Mouse (Mus musculus) adrenal gland, postnatal 25 days (tissue): Measurements from ENCODE around the gene Olfr1480. TPM values are rescaled to one million over a fixed set of nuclear protein-coding genes. Genes with fewer than 3 reads are reported as not detected.

ENCODE experiments used
- DNase-seq: peaks from one replicate; pipeline ENCODE4 v3.0.0; 2021; ENCODE audit warnings: mixed read lengths
- long read RNA-seq: library from polyadenylated mRNA; stranded (forward); transcript quantifications from one replicate; pipeline ENCODE4 v2.0.0, GENCODE M21; 2021
- total RNA-seq: library from RNA; stranded (reverse); gene quantifications from 2 replicates; pipeline ENCODE4 v1.2.3, GENCODE M21; 2021

Olfr1480 gene
- total RNA-seq, result not detected in 2 replicates
- long read RNA-seq, result 0 reads

GRCm38 (mm10) chr19:13527613-13528012, at the start of gene Olfr1480:
Gene Olfr1480, plus strand, starts transcription at chr19:13527913.
- DNase-seq, result no peak

- no peak for DNase-seq
Measured at GRCm38 (mm10) chr19:13480096-13480495, 47.6 kb upstream of the Olfr1480 start, which contains the start of gene Olfr1475. Gene Olfr1475, minus strand, starts transcription at chr19:13480196.

GRCm38 (mm10) chr19:13500246-13500645, 27.5 kb upstream of the Olfr1480 start, which contains the start of gene Olfr1477:
Gene Olfr1477, plus strand, starts transcription at chr19:13500546.
- DNase-seq, result no peak

Other genes with a start within 250 kb of the Olfr1480 start
- gene Olfr1465, start 212.4 kb upstream of the Olfr1480 start, total RNA-seq, result not detected in 2 replicates
- not detected in 2 replicates for gene Olfr1466, start 189.1 kb upstream of the Olfr1480 start, total RNA-seq
- gene Olfr1467, start 165.7 kb upstream of the Olfr1480 start, total RNA-seq, result not detected in 2 replicates
- not detected in 2 replicates for gene Olfr1469, start 120.1 kb upstream of the Olfr1480 start, total RNA-seq
- gene Olfr1471, start 84.5 kb upstream of the Olfr1480 start, total RNA-seq, result not detected in 2 replicates
- gene Olfr1472, start 71.8 kb upstream of the Olfr1480 start, total RNA-seq, result not detected in 2 replicates
- not detected in 2 replicates for gene Olfr1474, start 58.3 kb upstream of the Olfr1480 start, total RNA-seq
- not detected in 2 replicates for gene Olfr1475, start 47.7 kb upstream of the Olfr1480 start, total RNA-seq
- not detected in 2 replicates for gene Olfr1477, start 27.4 kb upstream of the Olfr1480 start, total RNA-seq
- gene Olfr1484, start 55.6 kb downstream of the Olfr1480 start, total RNA-seq, result not detected in 2 replicates
- not detected in 2 replicates for gene Olfr1487, start 89.5 kb downstream of the Olfr1480 start, total RNA-seq
- gene Olfr1489, start 103.7 kb downstream of the Olfr1480 start, total RNA-seq, result not detected in 2 replicates
- gene Olfr1490, start 123.2 kb downstream of the Olfr1480 start, total RNA-seq, result not detected in 2 replicates
- gene Olfr1491, start 169.4 kb downstream of the Olfr1480 start, total RNA-seq, result not detected in 2 replicates
- not detected in 2 replicates for gene Olfr1493-ps1, start 195.4 kb downstream of the Olfr1480 start, total RNA-seq
- gene Olfr1494, start 211.8 kb downstream of the Olfr1480 start, total RNA-seq, result not detected in 2 replicates
- gene Olfr1495, start 236.7 kb downstream of the Olfr1480 start, total RNA-seq, result not detected in 2 replicates
- not detected in 2 replicates for gene Olfr1496, start 250.0 kb downstream of the Olfr1480 start, total RNA-seq